Mouse (Mus musculus) brain, embryonic 14.5 days (tissue): Measurements from ENCODE around the gene Luc7l. TPM values are rescaled to one million over a fixed set of nuclear protein-coding genes. Genes with fewer than 3 reads are reported as not detected.
A peak's percentile ranks its signal among the peaks of the same experiment; 100 is the strongest.

Experiments used
- DNase-seq: peaks from one replicate; pipeline ENCODE4 v3.0.0-alpha.2; 2011; ENCODE audit warnings: low read depth
- CTCF ChIP-seq: fragments of 200-500 bp; IDR thresholded peaks from 2 replicates; pipeline ENCODE4 v1.5.1; 2012; ENCODE audit warnings: inconsistent platforms, mild to moderate bottlenecking, moderate library complexity, borderline replicate concordance; ENCODE audit not compliant: insufficient read depth, insufficient read length; ENCODE audit errors: extremely low read depth
- POLR2A ChIP-seq: fragments of 200-500 bp; IDR thresholded peaks from 2 replicates; pipeline ENCODE4 v1.6.1; 2012; ENCODE audit warnings: mild to moderate bottlenecking, inconsistent platforms, borderline replicate concordance; ENCODE audit not compliant: poor library complexity, insufficient read depth, insufficient read length, severe bottlenecking; ENCODE audit errors: extremely low read depth
- polyA plus RNA-seq: library from polyadenylated mRNA; depleted of rRNA; stranded (reverse); fragments of >200 nt; gene quantifications from 2 replicates; pipeline ENCODE4 v1.2.3, GENCODE M21; 2012

Gene Luc7l
- polyA plus RNA-seq, 1 experiment: 111 TPM

GRCm38 (mm10) chr17:26234386-26234785 is 18.3 kb upstream of the Luc7l start:
- DNase-seq: no peak
- TF ChIP-seq CTCF (no peak), POLR2A (no peak)

- DNase-seq: peak; percentile 17
- TF ChIP-seq CTCF: no peak
- TF ChIP-seq POLR2A: no peak
Measured at GRCm38 (mm10) chr17:26235077-26235815, 17.4 kb upstream of the Luc7l start.

GRCm38 (mm10) chr17:26237667-26238066 is 15.0 kb upstream of the Luc7l start:
- TF ChIP-seq POLR2A: no peak
- TF ChIP-seq CTCF: no peak
- no peak for DNase-seq

- no peak for TF ChIP-seq CTCF
- no peak for TF ChIP-seq POLR2A
- DNase-seq: no peak
Measured at GRCm38 (mm10) chr17:26239551-26239950, 13.1 kb upstream of the Luc7l start.

DNA sequence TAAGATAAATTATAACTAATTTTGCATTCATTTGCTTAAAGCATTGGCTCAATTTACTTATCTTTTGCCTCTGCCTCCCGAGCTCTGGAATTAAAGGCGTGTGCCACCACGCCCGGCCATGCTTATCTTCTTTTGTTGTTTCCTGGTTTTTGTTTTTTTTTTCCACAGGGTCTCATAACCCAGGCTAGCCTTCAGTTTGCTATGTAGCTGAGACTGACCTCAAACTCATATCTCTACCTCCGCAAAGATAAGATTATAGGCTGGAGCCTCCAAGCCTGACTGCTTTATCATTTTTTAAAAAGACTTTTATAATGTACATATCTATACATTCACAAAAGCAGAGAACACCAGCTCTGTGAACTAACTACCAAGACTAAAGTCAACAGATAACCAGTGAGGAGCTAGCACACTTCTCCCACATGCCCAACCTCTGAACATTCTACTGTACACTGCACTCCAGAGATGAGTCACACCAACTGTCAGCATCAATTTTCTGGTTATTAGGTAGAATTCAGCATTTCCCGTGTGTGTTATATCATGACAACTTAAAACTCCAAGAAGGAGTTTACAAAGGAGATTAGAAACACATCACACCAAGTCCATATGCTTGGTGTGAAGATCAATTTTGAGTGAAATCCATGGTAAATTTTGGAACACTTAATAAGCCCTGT is 12.4 kb upstream of the Luc7l start:
- DNase-seq: no peak
- TF ChIP-seq POLR2A (no peak), CTCF (no peak)

DNA sequence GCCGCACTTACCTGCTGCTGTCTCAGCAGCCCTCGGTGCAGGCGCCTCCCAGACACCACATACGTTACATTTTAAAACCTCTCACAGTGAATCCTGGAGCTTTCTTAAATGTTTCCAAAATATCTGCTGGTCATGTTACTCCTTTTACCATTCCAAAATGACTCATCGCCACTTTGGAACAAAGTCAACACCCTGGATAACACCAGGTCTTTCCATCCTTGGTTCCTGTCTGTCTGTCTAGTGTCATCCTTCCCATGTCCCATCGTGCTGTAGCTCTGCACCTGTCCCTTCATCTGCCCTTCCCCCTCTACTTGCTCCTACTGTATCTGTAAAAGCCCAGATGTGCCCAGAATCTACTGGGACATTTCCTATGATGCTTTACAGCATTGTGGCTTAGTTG is 11.7 kb upstream of the Luc7l start:
- no peak for DNase-seq
- TF ChIP-seq POLR2A: no peak
- no peak for TF ChIP-seq CTCF

- TF ChIP-seq CTCF (peak; percentile 23; the same call in 1 of the 2 replicates), POLR2A (no peak)
- DNase-seq: peak; percentile 65
Measured at GRCm38 (mm10) chr17:26243471-26244100, 9.1 kb upstream of the Luc7l start.

- DNase-seq: peak; percentile 98
- TF ChIP-seq CTCF: no peak
- peak; percentile 76 for TF ChIP-seq POLR2A
Measured at GRCm38 (mm10) chr17:26244101-26244841, 8.4 kb upstream of the Luc7l start, which contains the start of gene Fam234a. Gene Fam234a (minus strand): TSS chr17:26244242.

GRCm38 (mm10) chr17:26251886-26252538 is 684 bp upstream of the Luc7l start:
- no peak for TF ChIP-seq CTCF
- no peak for DNase-seq

DNA sequence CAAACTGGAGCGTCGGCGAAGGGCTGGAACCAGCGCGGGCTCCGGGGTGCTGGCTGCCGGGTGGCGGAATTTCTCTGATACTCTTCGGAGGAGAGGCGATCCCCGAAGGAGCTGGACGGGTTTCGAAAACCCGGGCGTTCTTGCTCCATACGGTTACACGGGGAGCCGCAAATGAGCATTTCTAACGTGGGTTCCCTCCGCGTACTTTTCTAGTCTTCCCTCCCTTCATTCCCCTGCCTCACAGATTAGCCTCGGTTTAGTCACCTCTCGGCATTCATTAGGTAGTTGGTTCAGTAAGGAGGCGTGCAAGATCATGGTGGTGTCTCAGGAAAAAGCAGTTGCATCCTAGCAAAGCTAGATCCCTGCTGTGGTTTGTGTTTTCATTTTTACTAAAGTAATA is 703 bp downstream of the Luc7l start:
- DNase-seq: no peak
- TF ChIP-seq POLR2A (no peak), CTCF (no peak)

DNA sequence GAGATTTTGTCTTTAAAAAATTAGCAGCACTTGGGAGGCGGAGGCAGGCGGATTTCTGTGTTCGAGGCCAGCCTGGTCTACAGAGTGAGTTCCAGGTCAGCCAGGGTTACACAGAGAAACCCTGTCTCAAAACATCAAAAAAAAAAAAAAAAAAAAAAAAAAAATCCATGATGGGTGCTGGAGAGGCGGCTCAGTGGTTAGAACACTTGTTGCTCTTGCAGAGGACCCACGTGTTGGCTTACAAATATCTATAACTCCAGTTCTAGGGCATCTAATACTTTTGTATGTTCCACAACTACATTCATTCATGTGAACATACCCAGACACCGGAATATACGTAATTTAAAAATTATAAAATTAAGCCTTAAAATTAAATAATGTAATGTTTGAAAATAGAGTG is 2.6 kb downstream of the Luc7l start:
- TF ChIP-seq POLR2A: no peak
- TF ChIP-seq CTCF: no peak
- DNase-seq: no peak

DNA sequence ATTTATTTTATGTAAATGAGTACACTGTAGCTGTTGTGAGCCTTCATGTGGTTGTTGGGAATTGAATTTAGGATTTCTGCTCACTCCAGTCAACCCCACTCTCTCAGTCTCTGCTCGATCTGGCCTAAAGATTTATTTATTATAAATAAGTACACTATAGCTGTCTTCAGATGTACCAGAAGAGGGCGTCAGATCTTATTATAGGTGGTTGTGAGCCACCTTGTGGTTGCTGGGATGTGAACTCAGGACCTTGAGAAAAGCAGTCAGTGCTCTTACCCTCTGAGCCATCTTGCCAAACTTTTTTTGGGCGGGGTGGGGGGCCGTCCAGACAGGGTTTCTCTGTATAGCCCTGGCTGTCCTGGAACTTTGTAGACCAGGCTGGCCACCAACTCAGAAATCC is 9.1 kb downstream of the Luc7l start:
- no peak for DNase-seq
- TF ChIP-seq POLR2A (no peak), CTCF (no peak)
